Mouse (Mus musculus) embryonic facial prominence, embryonic 14.5 days (tissue): ENCODE measurements at regions not wholly inside any gene's neighbourhood (a gene's known extent, or its start where the extent isn't known, plus 50 kb on each side); places are given as distances from the start of the nearest gene placed in this dataset.

Experiments
- ATAC-seq: fragments of 200-750 bp; cut with Nextera tagmentation; 2 replicates; pipeline ENCODE4 v1.8.0; 2017; ENCODE audit warnings: low read depth, moderate number of reproducible peaks, moderate TSS enrichment
- DNase-seq: peaks from one replicate; pipeline ENCODE4 v3.0.0-alpha.2; 2015; ENCODE audit warnings: low spot score
- H3K27ac ChIP-seq: fragments of 300-500 bp; sonication (generic); replicated peaks from 2 replicates; pipeline ENCODE4 v1.5.1; 2014; ENCODE audit warnings: low read depth, mild to moderate bottlenecking, low read length, moderate library complexity
- H3K27me3 ChIP-seq: fragments of 300-500 bp; sonication (generic); replicated peaks from 2 replicates; pipeline ENCODE4 v1.6.1; 2014; ENCODE audit warnings: low read length; ENCODE audit not compliant: control insufficient read depth, insufficient read depth
- H3K36me3 ChIP-seq: fragments of 300-500 bp; sonication (generic); 2 replicates; pipeline ENCODE4 v1.6.1; 2014; ENCODE audit warnings: low read length, mixed read lengths; ENCODE audit not compliant: control insufficient read depth, insufficient read depth
- H3K4me1 ChIP-seq: fragments of 300-500 bp; sonication (generic); 2 replicates; pipeline ENCODE4 v1.6.1; 2014; ENCODE audit warnings: antibody characterized with exemption, low read length; ENCODE audit not compliant: control insufficient read depth, insufficient read depth
- H3K4me2 ChIP-seq: fragments of 300-500 bp; sonication (generic); 2 replicates; pipeline ENCODE4 v1.6.1; 2014; ENCODE audit warnings: low read depth, mild to moderate bottlenecking, low read length, moderate library complexity, mixed read lengths
- H3K4me3 ChIP-seq: fragments of 300-500 bp; sonication (generic); 2 replicates; pipeline ENCODE4 v1.5.1; 2014; ENCODE audit warnings: low read depth, mild to moderate bottlenecking, low read length
- H3K9ac ChIP-seq: fragments of 300-500 bp; sonication (generic); 2 replicates; pipeline ENCODE4 v1.6.1; 2014; ENCODE audit warnings: low read depth, mild to moderate bottlenecking, low read length, moderate library complexity, mixed read lengths
- H3K9me3 ChIP-seq: fragments of 300-500 bp; sonication (generic); 2 replicates; pipeline ENCODE4 v1.6.1; 2016; ENCODE audit warnings: low read length; ENCODE audit not compliant: control insufficient read depth
- WGBS: fragments of 180-500 bp; shearing (Covaris S2); extraction: QIAGEN DNeasy Blood & Tissue Kit; methylation state at CpG from one replicate; pipeline ENCODE4 v1.1.7; 2014; 5-methylcytosine and 5-hydroxymethylcytosine counted together

DNA sequence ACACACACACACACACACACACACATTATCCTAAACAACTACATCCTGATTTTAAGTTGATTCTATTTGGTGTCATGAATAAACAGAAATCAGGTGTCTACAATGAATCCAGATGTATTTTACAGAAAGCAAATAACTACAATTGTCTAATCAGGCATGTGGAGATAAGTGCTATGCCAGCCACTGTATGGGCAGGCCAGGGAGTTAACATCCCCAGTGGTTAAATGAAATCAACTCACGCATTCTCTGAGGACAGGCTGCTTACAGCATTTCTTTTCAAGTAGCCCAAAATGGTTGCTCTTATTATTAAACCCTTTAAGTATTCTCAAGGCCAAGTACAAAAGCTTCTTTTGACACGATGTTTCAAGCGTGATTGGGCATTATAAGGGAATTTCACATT lies 103.0 kb upstream of the Lrrn1 start:
- no peak for DNase-seq
- H3K27ac ChIP-seq = no peak overlapping the region
- H3K36me3 ChIP-seq = no peaks in the 10 kb centered on the region
- WGBS = 82% methylated on average over 3 of the region's 3 CpGs
- H3K4me3 ChIP-seq = no peak overlapping the region
- ATAC-seq = no peak
- no peaks in the 10 kb centered on the region for H3K27me3 ChIP-seq
- no peak overlapping the region for H3K4me2 ChIP-seq
- no peaks in the 10 kb centered on the region for H3K9me3 ChIP-seq
- H3K9ac ChIP-seq = no peak overlapping the region
- H3K4me1 ChIP-seq = no peaks in the 10 kb centered on the region

DNA sequence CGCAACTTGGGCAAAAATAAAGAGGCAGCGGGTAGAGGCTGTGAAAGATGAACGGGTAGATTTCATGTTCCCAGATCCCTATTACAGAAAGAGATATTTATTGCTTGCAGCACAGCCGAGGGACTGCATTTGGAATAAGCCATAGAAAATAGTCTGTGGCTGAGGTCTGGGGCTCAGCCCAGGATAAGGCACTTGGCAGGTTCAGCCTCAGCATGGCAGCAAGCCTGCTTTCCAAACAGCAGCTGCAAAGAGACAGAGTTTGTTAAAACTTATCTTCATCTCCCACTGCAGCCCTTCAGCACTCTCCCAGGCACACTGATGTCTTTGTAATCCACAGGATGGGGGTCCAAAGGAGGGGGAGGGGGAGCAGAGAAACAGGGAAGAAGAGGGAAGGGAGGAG lies 98.5 kb upstream of the Lrrn1 start:
- 70% methylated on average over 4 of the region's 4 CpGs for WGBS
- DNase-seq = peak; percentile 66
- Histone ChIP-seq H3K9me3 (no peaks in the 10 kb centered on the region), H3K36me3 (no peaks in the 10 kb centered on the region), H3K4me3 (no peak overlapping the region), H3K4me1 (no peaks in the 10 kb centered on the region), H3K27ac (no peak overlapping the region), H3K4me2 (no peak overlapping the region), H3K9ac (no peak overlapping the region), H3K27me3 (no peaks in the 10 kb centered on the region)
- peak; percentile 15; the same call in 1 of the 2 replicates for ATAC-seq

DNA sequence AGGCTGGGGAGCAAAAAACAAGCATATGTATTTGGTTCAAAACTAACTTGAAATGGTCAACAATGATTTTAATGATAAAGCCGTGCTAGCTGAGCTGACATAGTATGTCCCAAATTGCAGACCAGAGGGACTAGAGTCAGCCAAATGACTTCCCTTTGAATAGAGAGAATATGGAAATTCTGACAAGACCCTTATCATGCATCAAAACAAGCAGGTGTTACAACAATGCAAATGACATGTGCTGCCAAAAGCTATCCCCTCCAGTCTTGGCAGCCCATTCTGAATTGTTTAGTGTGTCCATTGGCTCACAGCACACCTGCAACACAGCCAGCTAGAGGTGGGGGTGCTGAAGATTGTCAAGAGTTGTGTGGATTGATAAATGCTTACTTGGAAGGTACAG lies 87.5 kb upstream of the Lrrn1 start:
- ATAC-seq (no peak), DNase-seq (no peak)
- Histone ChIP-seq H3K27ac (no peak overlapping the region), H3K36me3 (no peaks in the 10 kb centered on the region), H3K9me3 (no peaks in the 10 kb centered on the region), H3K4me1 (no peaks in the 10 kb centered on the region), H3K9ac (no peak overlapping the region), H3K4me3 (no peak overlapping the region), H3K4me2 (no peak overlapping the region), H3K27me3 (no peaks in the 10 kb centered on the region)
- 83% methylated on average over 1 of the region's 1 CpGs for WGBS

DNA sequence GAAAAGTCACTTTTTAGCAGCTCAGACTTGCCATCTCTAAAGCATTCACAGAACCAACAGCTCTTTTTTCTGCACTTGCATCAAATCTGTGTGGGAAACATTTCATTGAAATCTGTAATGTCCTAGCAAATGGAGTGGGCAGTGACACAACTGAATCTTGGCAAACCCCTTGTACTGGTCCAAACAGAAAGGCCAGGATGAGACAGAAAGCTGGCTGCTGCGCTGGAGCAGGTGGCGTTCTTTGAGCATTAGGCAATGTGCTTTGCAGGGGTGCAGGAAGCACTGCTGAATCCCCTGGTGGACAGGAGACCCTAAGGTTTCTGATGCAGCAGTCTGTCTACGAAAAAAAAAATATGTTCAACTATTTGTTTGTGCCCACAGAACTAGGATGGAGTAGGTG lies 85.2 kb upstream of the Lrrn1 start:
- DNase-seq (no peak), ATAC-seq (no peak)
- no peak overlapping the region for H3K9ac ChIP-seq
- H3K4me2 ChIP-seq = no peak overlapping the region
- no peaks in the 10 kb centered on the region for H3K36me3 ChIP-seq
- no peaks in the 10 kb centered on the region for H3K4me1 ChIP-seq
- no peaks in the 10 kb centered on the region for H3K27me3 ChIP-seq
- no peak overlapping the region for H3K4me3 ChIP-seq
- no peaks in the 10 kb centered on the region for H3K9me3 ChIP-seq
- WGBS = 60% methylated on average over 3 of the region's 3 CpGs
- no peak overlapping the region for H3K27ac ChIP-seq

DNA sequence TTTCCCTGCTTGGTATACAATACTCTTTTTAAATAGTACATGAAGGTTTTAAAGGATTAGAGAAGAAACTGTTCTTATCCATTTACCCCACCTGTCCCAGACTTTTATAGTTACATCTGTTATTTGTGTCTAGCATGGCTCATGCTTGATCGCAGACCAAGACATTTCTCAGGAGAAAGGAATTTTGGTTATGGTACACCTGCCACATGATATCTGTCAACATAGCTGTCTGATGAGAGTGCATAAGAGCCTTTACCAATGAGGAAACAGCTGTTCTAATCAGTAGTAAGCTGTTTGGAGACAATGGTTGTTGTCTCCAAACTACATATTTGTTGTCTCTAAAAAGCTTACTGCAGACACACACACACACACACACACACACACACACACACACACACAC lies 70.3 kb upstream of the Lrrn1 start:
- ATAC-seq (peak; percentile 85), DNase-seq (peak; percentile 68)
- Histone ChIP-seq H3K9ac (no peak overlapping the region), H3K27ac (no peak overlapping the region), H3K27me3 (no peaks in the 10 kb centered on the region), H3K36me3 (no peaks in the 10 kb centered on the region), H3K4me3 (no peak overlapping the region), H3K9me3 (no peaks in the 10 kb centered on the region), H3K4me2 (no peak overlapping the region), H3K4me1 (no peaks in the 10 kb centered on the region)
- 72% methylated on average over 1 of the region's 1 CpGs for WGBS

DNA sequence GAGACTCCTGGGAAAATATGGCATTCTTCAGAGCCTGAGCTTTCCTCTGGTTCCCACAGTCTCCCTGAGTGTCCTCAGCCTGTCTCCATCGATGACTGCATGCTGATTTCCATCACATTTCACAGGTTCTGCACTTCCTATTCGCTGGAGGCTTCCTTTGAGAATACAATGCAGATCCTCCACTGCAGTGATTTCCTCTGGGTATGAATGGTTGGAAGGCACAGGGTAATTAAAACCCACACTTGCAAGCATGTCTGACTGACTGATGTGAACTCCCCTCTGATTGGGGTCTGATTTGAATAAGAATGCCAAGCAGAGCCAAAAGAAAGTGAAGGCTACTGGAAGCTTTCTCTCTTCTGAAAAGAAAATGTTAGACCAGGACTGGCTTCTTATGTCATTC lies 67.1 kb upstream of the Lrrn1 start:
- H3K4me2 ChIP-seq = no peak overlapping the region
- no peaks in the 10 kb centered on the region for H3K9me3 ChIP-seq
- H3K4me3 ChIP-seq = no peak overlapping the region
- peak; percentile 47; the same call in 1 of the 2 replicates for ATAC-seq
- no peak overlapping the region for H3K9ac ChIP-seq
- peak; percentile 17 for DNase-seq
- no peaks in the 10 kb centered on the region for H3K27me3 ChIP-seq
- H3K4me1 ChIP-seq = no peaks in the 10 kb centered on the region
- 20% methylated on average over 2 of the region's 2 CpGs for WGBS
- H3K27ac ChIP-seq = no peak overlapping the region
- no peaks in the 10 kb centered on the region for H3K36me3 ChIP-seq

DNA sequence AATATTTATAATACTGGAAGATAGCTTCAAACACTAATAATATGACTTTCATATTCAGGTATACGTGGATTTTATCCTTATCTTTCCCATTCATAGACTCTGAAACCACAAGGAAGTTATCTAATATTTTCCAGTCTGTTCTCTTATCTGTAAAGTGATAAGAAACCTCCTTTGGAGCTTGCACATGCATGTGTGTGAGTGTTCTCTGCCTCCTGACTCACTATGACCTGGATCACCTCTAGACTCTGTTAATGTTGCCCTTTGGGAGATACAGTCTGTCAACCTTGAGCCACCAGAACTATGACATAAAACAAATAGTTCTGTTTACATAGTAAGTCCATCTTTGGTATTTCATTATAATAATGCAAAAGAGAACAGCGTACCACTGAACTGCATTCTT lies 56.2 kb upstream of the Lrrn1 start:
- H3K27me3 ChIP-seq = no peaks in the 10 kb centered on the region
- H3K27ac ChIP-seq = no peak overlapping the region
- H3K9ac ChIP-seq = no peak overlapping the region
- no peak overlapping the region for H3K4me3 ChIP-seq
- no peaks in the 10 kb centered on the region for H3K36me3 ChIP-seq
- DNase-seq = no peak
- H3K4me1 ChIP-seq = no peaks in the 10 kb centered on the region
- WGBS = 73% methylated on average over 2 of the region's 2 CpGs
- ATAC-seq = no peak
- H3K9me3 ChIP-seq = no peaks in the 10 kb centered on the region
- no peak overlapping the region for H3K4me2 ChIP-seq

DNA sequence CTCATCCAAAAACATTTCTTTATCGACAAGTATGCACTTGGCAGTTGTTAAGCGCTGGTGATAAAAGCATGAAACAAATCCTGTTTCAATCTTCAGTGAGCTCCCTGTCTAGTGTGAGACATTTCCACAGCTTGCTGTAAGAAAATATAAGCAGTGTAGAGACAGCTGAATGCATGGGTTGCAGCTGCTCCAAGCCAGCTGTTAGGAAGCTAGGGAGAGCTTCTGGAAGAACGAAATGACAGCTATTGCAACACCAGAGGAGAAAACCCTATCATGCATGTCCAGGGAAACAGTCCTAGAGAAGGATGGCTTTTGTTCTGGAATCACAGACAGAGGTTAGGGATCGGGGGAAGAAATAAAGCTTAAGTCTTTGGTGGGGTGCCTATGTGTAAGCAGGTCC lies 55.4 kb upstream of the Lrrn1 start:
- Histone ChIP-seq H3K9me3 (no peaks in the 10 kb centered on the region), H3K4me2 (no peak overlapping the region), H3K27me3 (no peaks in the 10 kb centered on the region), H3K9ac (no peak overlapping the region), H3K4me3 (no peak overlapping the region), H3K4me1 (no peaks in the 10 kb centered on the region), H3K36me3 (no peaks in the 10 kb centered on the region), H3K27ac (no peak overlapping the region)
- 73% methylated on average over 4 of the region's 4 CpGs for WGBS
- DNase-seq (peak; percentile 70), ATAC-seq (peak; percentile 83; the same call in 1 of the 2 replicates)
